Mouse (Mus musculus) erythroblast, embryonic 14.5 days (primary cell): ENCODE measurements around the gene Slc24a4.

Source experiments
- GATA1 ChIP-seq: IDR thresholded peaks from 2 replicates; pipeline ENCODE4 v1.6.1; 2012; ENCODE audit warnings: low read length, inconsistent platforms, mixed read lengths
- TAL1 ChIP-seq: IDR thresholded peaks from 3 replicates; pipeline ENCODE4 v1.6.1; 2012; ENCODE audit warnings: low read length, inconsistent platforms, mixed read lengths

DNA sequence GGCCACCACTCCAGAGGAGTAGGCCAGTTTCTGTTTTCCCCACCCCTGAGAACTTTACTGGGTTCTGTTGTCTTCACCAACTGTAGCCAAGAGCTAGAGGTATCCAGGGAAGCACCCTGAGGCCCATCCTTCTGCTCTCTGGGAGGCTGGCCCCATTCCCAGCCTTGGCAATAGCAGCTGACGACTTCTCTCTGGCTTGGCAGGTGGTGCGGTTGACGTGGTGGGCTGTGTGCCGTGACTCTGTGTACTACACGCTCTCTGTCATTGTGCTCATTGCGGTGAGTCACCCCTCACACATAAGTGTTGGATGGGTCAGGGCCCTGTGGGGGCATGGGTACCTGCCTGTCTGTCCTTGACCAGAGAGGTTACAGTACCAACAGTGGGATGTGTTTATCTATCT, 94.9 kb downstream of the Slc24a4 start:
- TF ChIP-seq GATA1 (no peak), TAL1 (no peak)
